Mouse (Mus musculus) thymus, postnatal 0 days (tissue): ENCODE results near the gene Pih1d1. TPM values are rescaled to one million over a fixed set of nuclear protein-coding genes. Genes with fewer than 3 reads are reported as not detected.

ENCODE experiments used
- DNase-seq: peaks from one replicate; pipeline ENCODE4 v3.0.0-alpha.2; 2015; ENCODE audit warnings: low spot score
- polyA plus RNA-seq: library from polyadenylated mRNA; unstranded; fragments of >200 nt; fragmentation: Nextera tagmentation; extraction: Ambion mirVana; gene quantifications from 2 replicates; pipeline ENCODE4 v1.2.1, GENCODE M21; 2015

The Pih1d1 gene
- polyA plus RNA-seq, 1 experiment from 2014 or later, result 88.2 TPM

- DNase-seq, result no peak
Observed at GRCm38 (mm10) chr7:45165701-45166100, 11.6 kb downstream of the Pih1d1 start.

DNA sequence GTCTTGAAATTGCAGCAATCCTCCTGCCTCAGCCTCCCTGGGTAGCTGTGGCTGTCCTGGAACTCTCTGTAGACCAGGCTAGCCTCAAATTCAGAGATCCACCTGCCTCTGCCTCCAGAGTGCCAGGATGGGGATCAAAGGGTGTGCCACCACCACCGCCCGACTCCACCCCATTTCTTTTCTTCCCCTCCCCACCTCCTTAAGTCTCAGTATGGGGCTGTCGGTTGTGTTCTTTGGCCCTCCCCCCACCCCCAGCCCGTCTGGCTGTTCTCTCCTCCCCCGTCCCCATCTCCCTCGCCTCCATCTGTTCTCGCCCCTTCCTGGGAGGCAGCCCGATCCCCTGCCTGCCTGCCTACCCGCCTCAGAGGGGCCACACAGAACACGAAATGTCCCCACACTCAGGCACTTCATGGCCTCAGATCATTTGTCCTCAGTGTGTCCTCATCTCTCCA lies 12.9 kb downstream of the Pih1d1 start:
- no peak for DNase-seq

DNA sequence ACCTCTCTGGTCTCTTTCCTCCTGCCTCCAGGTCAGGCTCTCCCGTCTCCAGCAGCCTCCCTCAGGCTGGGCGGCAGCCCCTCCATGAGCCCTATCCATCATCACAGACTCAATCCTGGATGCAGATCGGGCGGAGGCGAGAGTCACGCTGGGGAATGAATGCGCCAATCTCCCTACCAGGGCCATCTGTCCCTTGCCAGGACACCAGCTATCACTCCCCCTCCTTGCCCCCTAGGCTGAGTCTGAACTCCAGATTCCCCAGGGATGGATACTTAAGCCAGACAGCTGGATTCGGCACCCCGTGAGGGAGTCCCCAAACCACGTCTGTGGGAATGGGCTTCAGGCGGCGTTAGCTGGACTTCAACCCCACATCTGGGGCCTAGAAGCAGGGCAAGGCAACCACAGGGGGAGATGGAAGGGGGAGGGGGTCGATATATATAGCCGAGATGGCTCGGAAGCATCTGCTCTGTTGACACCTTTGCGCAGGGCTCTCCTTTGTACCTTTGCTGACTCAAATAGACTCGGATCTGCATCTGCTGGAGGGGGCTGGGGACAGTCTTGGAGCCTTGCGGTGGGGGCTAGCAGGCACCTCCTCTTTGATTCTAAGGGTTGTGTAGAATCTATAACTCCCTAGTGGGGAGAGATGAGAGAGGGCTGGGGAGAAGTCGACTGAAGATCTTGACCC lies 13.8 kb downstream of the Pih1d1 start:
- no peak for DNase-seq

DNA sequence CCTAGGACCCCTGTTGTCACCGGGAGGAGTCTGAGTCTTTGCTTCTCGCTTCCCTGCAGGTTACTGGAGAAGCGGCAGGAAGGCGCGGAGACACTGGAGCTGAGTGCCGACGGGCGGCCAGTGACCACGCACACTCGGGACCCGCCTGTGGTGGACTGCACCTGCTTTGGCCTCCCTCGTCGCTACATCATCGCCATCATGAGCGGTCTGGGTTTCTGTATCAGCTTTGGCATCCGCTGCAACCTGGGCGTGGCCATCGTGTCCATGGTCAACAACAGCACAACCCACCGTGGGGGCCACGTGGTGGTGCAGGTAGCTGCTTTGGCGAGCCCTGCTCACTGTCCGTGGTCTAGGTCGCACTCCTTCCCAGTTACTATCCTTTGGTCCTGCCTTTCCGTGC lies 14.6 kb downstream of the Pih1d1 start:
- no peak for DNase-seq

DNA sequence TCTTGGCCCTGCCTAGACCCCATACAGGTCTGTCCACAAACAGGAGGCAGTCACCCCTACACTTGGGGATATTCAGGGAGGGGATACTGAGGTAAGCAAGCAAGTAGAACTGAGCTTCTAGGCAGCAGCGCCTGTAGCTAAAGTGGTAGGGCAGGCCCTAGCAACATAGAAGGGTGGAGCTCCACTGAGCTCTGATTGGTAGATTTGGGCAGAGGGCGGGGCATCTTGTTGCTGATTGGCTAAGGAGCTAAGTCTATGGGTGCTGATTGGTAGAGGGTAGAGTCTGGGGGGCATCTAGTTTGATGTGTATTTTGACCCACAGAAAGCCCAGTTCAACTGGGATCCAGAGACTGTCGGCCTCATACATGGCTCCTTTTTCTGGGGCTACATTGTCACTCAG lies 15.4 kb downstream of the Pih1d1 start:
- no peak for DNase-seq

DNA sequence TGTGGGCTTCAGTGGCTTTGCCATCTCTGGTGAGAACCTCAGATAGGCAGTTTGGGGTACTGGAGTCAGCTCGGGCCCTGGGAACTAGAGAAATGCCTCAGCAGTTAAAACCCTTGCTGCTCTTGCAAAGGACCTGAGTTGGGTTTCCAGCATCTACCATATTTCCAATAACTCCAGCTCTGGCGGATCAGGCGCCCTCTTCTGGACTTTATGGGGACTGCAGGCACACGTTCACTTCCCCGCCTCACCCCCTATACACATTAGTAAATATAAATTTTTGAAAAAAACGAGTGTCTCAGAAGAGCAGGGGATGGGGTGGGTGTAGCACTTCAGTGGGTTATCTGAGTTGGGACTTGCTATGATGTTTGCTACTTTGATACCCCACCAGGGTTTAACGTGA lies 18.9 kb downstream of the Pih1d1 start:
- peak; percentile 34 for DNase-seq

DNA sequence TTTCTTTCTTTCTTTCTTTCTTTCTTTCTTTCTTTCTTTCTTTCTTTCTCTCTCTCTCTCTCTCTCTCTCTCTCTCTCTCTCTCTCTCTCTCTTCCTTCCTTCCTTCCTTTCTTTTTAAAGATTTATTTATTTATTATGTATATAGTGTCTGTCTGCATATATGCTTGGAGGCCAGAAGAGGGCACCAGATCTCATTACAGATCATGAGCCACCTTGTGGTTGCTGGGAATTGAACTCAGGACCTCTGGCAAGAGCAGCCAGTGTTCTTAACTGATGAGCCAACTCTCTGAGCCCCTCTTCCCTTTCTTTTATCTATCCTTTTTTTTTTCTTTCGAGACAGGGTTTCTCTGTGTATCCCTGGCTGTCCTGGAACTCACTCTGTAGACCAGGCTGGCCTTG lies 19.7 kb downstream of the Pih1d1 start:
- DNase-seq, result peak; percentile 54

DNA sequence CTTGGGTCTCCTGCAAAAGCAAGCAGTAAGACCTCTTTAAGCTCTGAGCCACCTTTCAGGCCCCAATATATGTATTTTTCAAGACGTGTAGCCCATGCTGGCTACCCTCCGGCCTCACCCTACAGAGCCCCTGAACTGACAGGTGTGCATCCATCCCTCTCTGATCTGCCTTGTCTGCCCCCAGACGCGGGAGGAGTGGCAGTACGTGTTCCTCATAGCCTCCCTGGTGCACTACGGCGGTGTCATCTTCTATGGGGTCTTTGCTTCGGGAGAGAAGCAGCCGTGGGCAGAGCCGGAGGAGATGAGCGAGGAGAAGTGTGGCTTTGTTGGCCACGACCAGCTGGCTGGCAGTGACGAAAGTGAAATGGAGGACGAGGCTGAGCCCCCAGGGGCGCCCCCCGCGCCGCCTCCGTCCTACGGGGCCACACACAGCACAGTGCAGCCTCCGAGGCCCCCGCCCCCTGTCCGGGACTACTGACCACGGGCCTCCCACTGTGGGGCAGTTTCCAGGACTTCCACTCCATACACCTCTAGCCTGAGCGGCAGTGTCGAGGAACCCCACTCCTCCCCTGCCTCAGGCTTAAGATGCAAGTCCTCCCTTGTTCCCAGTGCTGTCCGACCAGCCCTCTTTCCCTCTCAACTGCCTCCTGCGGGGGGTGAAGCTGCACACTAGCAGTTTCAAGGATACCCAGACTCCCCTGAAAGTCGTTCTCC lies 20.6 kb downstream of the Pih1d1 start:
- DNase-seq, result no peak

DNA sequence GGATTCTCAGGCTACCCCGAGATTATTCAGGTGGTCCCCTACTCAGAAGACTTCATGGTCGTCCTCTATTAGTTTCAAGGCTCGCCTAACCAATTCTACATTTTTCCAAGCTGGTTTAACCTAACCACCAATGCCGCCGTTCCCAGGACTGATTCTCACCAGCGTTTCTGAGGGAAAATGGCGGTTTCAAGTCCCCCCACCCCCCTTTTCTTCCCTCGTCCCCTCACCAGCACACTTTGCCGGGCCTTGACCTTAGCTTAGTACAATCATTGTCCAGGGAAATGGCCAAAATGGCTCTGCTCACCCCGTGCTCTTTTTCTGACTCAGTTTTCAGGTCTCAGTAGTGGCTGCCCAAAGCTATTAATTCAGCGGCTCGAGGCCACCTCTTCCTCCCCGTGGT lies 21.3 kb downstream of the Pih1d1 start:
- no peak for DNase-seq

DNA sequence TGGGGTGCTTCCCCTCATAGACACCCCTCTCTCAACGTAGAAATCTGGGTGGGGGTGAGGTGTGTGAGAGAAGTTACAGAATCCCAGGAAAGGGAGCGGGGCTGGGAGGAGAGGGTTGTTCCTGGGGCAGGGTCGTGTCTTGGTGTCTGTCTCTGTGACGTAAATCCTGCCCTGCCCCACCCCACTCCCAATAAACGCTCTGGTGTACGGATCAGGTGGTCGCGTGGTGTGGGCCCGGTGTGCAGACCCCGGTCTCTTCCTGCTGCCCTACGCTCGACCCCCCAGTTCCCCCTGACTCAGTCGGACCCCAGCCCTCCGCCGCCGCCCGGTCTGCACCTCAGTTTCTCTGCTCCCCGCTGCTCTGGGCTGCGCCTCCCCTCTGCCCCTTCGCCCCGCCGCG lies 21.8 kb downstream of the Pih1d1 start:
- DNase-seq, result no peak

DNA sequence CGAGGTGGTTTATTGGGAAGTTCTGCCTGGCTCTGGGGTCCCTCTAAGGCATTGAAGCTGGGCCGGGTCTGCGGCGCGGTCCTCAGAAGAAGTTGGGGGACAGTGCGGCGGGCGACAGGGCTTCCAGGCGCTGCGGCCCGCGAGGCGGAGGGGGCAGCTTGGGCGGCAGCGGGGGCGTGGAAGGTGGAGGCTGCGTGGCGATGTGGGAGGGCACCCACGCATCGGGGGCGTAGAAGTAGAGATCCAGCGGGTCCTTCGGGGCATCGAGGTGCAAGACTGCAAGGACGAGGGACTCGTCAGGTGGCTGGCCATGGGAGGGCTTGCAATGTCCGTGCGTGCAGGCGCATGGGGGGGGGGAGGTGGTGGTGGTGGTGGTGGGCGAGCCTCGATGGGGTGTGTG lies 22.3 kb downstream of the Pih1d1 start:
- no peak for DNase-seq

GRCm38 (mm10) chr7:45178550-45178949 lies 24.4 kb downstream of the Pih1d1 start:
- no peak for DNase-seq

GRCm38 (mm10) chr7:45179469-45179868 lies 25.4 kb downstream of the Pih1d1 start, which contains the start of gene Gfy:
Gfy (minus strand) TSS chr7:45179569.
- no peak for DNase-seq

DNA sequence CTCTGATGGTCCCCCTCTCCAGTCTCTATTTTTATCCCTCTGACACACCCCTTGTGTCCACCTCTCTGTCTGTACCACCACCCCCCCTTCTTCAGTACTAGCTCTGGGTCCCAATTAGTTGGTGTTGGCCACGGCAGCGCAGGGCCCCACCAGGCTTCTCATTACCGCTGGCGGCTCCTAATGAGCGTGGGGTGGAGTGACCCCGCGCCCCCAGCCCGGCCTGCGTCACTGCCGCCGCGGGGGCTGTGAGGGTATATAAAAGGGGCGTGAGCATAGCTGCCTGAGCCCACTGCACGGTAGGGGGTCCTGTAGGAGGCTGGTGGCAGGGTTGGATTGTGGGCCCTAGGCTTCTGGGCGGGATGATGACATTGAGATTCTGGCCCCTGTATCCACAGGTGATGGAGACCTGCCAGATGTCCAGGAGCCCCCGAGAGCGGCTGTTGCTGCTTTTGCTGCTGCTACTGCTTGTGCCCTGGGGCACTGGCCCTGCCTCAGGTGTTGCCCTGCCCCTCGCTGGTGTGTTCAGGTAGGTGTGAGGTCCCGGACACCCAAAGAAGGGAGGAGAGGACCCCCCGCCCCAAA lies 26.9 kb downstream of the Pih1d1 start, which contains the start of gene Pth2:
Gene Pth2, plus strand, starts transcription at position 100 of the 582 bp plus-strand sequence.
- DNase-seq, result no peak

DNA sequence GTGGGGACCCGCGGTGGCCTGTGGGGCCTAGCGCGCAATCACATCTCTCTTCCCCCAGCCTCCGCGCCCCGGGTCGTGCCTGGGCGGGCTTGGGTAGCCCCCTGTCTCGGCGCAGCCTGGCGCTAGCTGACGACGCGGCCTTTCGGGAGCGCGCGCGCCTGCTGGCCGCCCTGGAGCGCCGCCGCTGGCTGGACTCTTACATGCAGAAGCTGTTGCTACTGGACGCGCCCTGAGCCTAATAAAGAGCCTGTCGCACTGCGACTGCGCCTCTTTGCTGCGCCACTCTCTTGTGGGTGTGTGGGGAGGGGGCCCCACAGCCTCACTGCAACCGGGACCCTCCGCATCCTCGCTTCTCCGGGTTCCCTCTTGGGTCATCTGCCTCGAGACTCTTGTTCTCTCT lies 27.4 kb downstream of the Pih1d1 start:
- DNase-seq, result no peak

GRCm38 (mm10) chr7:45182199-45182601 lies 28.1 kb downstream of the Pih1d1 start:
- peak; percentile 93 for DNase-seq

- no peak for DNase-seq
Observed at GRCm38 (mm10) chr7:45182606-45183005, 28.5 kb downstream of the Pih1d1 start.

GRCm38 (mm10) chr7:45183672-45184071 lies 29.6 kb downstream of the Pih1d1 start:
- no peak for DNase-seq

DNA sequence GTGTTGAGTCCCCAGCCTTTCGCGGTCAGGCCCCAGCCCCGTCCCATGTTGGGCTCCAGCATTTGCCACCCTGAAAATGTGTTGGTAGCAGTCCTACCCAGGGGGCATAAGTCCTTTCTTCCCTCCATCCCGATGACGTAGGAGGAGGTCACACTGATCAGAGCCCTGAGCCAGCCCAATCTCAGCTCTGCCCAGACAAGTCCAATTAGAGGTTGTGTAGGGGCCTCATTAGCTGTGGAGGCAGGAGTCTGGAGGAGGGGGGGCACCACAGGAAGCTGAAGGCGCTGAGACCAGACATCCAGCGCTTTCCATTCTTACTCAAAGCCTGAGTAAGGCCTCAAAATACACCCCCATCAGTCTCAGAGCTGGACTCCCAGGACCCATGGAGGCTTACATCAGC lies 31.8 kb downstream of the Pih1d1 start:
- no peak for DNase-seq

DNA sequence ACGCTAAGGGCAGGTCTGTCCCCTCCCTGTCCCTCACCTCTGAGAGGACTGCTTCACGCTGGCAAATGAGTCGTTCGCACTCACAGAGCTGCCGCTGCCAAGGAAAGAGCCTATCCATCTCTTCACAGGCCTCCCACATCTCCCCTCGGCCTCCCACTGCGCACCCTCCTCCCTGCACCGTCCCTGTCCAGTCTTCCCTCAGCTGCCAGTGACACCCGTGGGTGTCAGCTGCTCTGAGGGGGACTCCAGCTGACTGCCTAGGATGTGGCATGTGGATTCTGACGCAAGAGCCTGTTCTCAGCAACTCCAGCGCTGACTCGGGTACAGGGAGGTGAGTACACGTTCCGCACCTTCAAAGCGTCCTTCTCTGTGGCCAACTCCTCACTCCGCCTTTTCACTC lies 35.5 kb downstream of the Pih1d1 start:
- no peak for DNase-seq

DNA sequence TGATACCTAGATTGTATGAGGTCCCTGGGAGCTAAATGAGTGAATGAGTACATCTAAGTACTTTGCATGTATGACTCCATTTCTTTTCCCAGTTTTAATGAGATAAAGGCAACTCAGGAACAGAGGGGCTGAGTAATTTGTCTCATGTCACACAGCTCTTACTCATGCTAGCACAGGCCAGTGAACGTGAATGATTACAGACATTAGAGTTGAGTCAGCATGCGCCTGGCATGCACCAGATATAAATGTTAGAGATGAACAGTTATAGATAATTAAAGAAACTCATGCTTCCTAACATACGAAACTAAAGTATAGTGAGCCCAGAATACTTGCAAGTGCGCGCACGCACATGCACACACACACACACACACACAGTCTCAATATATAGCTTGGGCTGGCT lies 36.1 kb downstream of the Pih1d1 start:
- no peak for DNase-seq

GRCm38 (mm10) chr7:45191161-45191560 lies 37.1 kb downstream of the Pih1d1 start:
- DNase-seq, result no peak
